Mouse (Mus musculus): Measurements from ENCODE around the gene Olfr259.

DNA sequence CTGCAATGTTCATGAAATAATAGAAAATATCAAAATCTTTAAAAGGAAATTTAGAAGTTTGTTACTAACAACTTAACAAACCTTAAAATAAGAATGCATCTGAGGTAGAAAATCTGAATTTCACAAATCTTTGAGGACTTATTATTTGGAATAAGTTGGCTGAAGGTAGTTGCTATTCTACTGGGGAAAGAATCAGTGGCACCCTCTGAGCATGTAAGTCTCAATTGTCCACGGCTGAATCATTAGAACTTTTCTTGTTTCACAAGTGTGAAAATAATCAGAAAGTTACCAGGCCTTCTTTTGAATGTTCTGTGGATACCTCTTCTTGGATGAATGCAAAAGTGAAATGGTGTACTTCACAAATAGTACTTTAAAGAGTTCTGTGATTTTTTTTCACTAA, 38.6 kb downstream of the Olfr259 start, which contains the start of gene Olfr1107:
- TF ChIP-seq CTCF (IDR thresholded peaks at IDR 0.05; ENCODE audit: low read depth), result no peak
- TF ChIP-seq EP300 (IDR thresholded peaks at IDR 0.05; ENCODE audit: low read depth), result no peak

Measured in heart, postnatal 0 days (tissue).